Mouse (Mus musculus) embryo, embryonic 10.5 days (tissue): ENCODE measurements at regions not wholly inside any gene's neighbourhood (a gene's known extent, or its start where the extent isn't known, plus 50 kb on each side); places are given as distances from the start of the nearest gene placed in this dataset.
"Not testable (repeated sequence)": the region's sequence is repeated elsewhere in the genome, so short reads cannot be mapped to it uniquely, and the experiment has no call there.

Source experiments
- DNase-seq: peaks from one replicate; pipeline ENCODE4 v3.0.0-alpha.2; 2015; ENCODE audit warnings: low spot score

- DNase-seq = no peak
Observed at GRCm38 (mm10) chr12:14250124-14250523, 98.3 kb upstream of the Fam84a start.

GRCm38 (mm10) chr12:14242720-14243119, 90.9 kb upstream of the Fam84a start:
- not testable (repeated sequence) for DNase-seq

- DNase-seq = no peak
Observed at GRCm38 (mm10) chr12:14237699-14238098, 85.8 kb upstream of the Fam84a start.

- DNase-seq = no peak
Observed at GRCm38 (mm10) chr12:14235351-14235750, 83.5 kb upstream of the Fam84a start.

- no peak for DNase-seq
Observed at GRCm38 (mm10) chr12:14212618-14213017, 60.8 kb upstream of the Fam84a start.

GRCm38 (mm10) chr12:14209881-14210280, 58.0 kb upstream of the Fam84a start:
- DNase-seq = no peak

- DNase-seq = no peak
Observed at GRCm38 (mm10) chr12:14207288-14207687, 55.4 kb upstream of the Fam84a start.

GRCm38 (mm10) chr12:14204491-14204890, 52.6 kb upstream of the Fam84a start:
- no peak for DNase-seq
